Mouse (Mus musculus) MEL (cell line): ENCODE results near the gene Fut1.

Experiments
- CTCF ChIP-seq, 3 experiments: IDR thresholded peaks in 2 of 3; conservative IDR thresholded peaks in 1 of 3; 2 replicates each; pipeline ENCODE4 v1.5.1; 2011 to 2012; ENCODE audit warnings: low read length in 3 of 3, low read depth in 2 of 3, mild to moderate bottlenecking in 2 of 3, improper control_type of control experiment in 1 of 3, inconsistent platforms in 1 of 3, mixed read lengths in 1 of 3, moderate library complexity in 1 of 3; ENCODE audit not compliant: control insufficient read depth in 1 of 3, insufficient read depth in 1 of 3, poor library complexity in 1 of 3, severe bottlenecking in 1 of 3
- ELF1 ChIP-seq: IDR thresholded peaks from 2 replicates; pipeline ENCODE4 v1.6.1; 2014; ENCODE audit warnings: low read depth, mild to moderate bottlenecking, inconsistent platforms, low read length, improper control_type of control experiment, moderate library complexity
- ETS1 ChIP-seq: IDR thresholded peaks from 2 replicates; pipeline ENCODE4 v1.6.1; 2012; ENCODE audit warnings: low read depth, mild to moderate bottlenecking, inconsistent platforms, low read length, improper control_type of control experiment, moderate library complexity
- HCFC1 ChIP-seq: IDR thresholded peaks from 2 replicates; pipeline ENCODE4 v1.6.1; 2012; ENCODE audit warnings: low read depth, mild to moderate bottlenecking, inconsistent platforms, low read length, improper control_type of control experiment, moderate library complexity
- NELFE ChIP-seq: IDR thresholded peaks from 2 replicates; pipeline ENCODE4 v1.6.1; 2011; ENCODE audit warnings: low read depth, low read length, improper control_type of control experiment
- POLR2A ChIP-seq, 2 experiments: IDR thresholded peaks; 2 replicates each; pipeline ENCODE4 v1.6.1; 2011 to 2012; ENCODE audit warnings: low read length in 2 of 2, mild to moderate bottlenecking in 2 of 2, control low read depth in 1 of 2, improper control_type of control experiment in 1 of 2, low read depth in 1 of 2, moderate library complexity in 1 of 2; ENCODE audit not compliant: control insufficient read depth in 1 of 2, insufficient read depth in 1 of 2, poor library complexity in 1 of 2
- POLR2AphosphoS5 ChIP-seq: IDR thresholded peaks from 2 replicates; pipeline ENCODE4 v1.6.1; 2012; ENCODE audit warnings: low read depth, borderline replicate concordance, mild to moderate bottlenecking, inconsistent platforms, low read length, moderate library complexity, mixed read lengths
- RCOR1 ChIP-seq: IDR thresholded peaks from 2 replicates; pipeline ENCODE4 v1.6.1; 2012; ENCODE audit warnings: low read depth, mild to moderate bottlenecking, inconsistent platforms, low read length, improper control_type of control experiment
- SIN3A ChIP-seq: IDR thresholded peaks from 2 replicates; pipeline ENCODE4 v1.6.1; 2012; ENCODE audit warnings: low read length, improper control_type of control experiment, inconsistent platforms
- SMC3 ChIP-seq: IDR thresholded peaks from 2 replicates; pipeline ENCODE4 v1.6.1; 2011; ENCODE audit warnings: low read depth, low read length, improper control_type of control experiment
- USF1 ChIP-seq: IDR thresholded peaks from 2 replicates; pipeline ENCODE4 v1.6.1; 2014; ENCODE audit warnings: low read depth, mild to moderate bottlenecking, inconsistent platforms, low read length, improper control_type of control experiment, moderate library complexity
- USF2 ChIP-seq, 2 experiments: IDR thresholded peaks; 2 replicates each; pipeline ENCODE4 v1.6.1; 2011 to 2012; ENCODE audit warnings: improper control_type of control experiment in 2 of 2, low read length in 2 of 2, borderline replicate concordance in 1 of 2, inconsistent platforms in 1 of 2, low read depth in 1 of 2, mild to moderate bottlenecking in 1 of 2; ENCODE audit not compliant: insufficient read depth in 1 of 2
- ZKSCAN1 ChIP-seq: IDR thresholded peaks from 2 replicates; pipeline ENCODE4 v1.6.1; 2012; ENCODE audit warnings: low read depth, mild to moderate bottlenecking, inconsistent platforms, low read length, improper control_type of control experiment, moderate library complexity
- ZNF384 ChIP-seq: IDR thresholded peaks from 2 replicates; pipeline ENCODE4 v1.6.1; 2012; ENCODE audit warnings: low read depth, mild to moderate bottlenecking, inconsistent platforms, low read length, improper control_type of control experiment

GRCm38 (mm10) chr7:45597527-45597926, 19.6 kb upstream of the Fut1 start:
- TF ChIP-seq CTCF (IDR thresholded peaks at IDR 0.05 in 2 of 3, conservative IDR thresholded peaks at IDR 0.05 in 1 of 3; ENCODE audit: control insufficient read depth in 1 of 3, insufficient read depth in 1 of 3, low read depth in 2 of 3, low read length in 3 of 3, poor library complexity in 1 of 3, severe bottlenecking in 1 of 3) (no peak), USF2 (IDR thresholded peaks at IDR 0.05; ENCODE audit: borderline replicate concordance in 1 of 2, insufficient read depth in 1 of 2, low read depth in 1 of 2, low read length in 2 of 2) (no peak), NELFE (no peak), USF1 (no peak), POLR2AphosphoS5 (no peak), ETS1 (no peak), ZNF384 (no peak), HCFC1 (no peak), POLR2A (IDR thresholded peaks at IDR 0.05; ENCODE audit: control insufficient read depth in 1 of 2, insufficient read depth in 1 of 2, low read depth in 1 of 2, low read length in 2 of 2, poor library complexity in 1 of 2) (no peak), ELF1 (no peak), SIN3A (no peak), RCOR1 (no peak), ZKSCAN1 (no peak), SMC3 (no peak)
